Comparison of ENCODE assay signal across 8 mouse cellular contexts in the genomic region with DNA sequence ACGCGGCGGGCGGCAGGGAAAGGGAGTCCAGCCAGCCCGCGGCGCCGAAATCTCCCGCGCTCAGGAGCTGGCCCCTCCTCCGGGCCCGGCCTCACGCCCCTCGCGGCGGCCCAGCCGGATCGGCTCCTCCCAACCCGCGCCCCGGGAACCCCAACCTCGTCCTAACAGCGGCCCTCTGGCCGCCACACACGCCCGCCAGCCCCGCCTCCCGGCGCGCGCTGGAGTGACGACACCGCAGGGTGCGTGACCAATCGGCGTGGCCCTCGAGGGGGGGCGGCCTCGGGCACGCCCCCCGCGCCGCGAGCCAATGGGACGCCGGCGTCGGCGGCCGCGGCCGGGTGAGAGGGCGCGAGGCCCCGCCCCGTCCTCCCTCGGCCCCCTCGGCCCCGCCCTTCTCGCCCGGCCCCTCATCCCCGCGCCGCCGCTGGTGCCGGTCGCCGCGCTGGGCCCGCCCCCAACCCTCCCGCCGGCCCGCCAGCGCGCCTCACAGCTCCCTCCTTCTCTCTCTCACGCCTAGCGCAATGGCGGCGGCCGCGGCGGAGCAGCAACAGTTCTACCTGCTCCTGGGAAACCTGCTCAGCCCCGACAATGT. TPM values are rescaled to one million over a fixed set of nuclear protein-coding genes. Genes with fewer than 3 reads are reported as not detected.
DNase-seq lines count a peak whose midpoint lies in the region; ATAC-seq lines count a peak whose summit lies in the region.

A gene (plus strand): TSS at position 492 of the 592 bp plus-strand sequence.

- H3K27ac ChIP-seq in heart, embryonic 13.5 days (replicated peaks) = peak within 1 kb of the TSS; percentile 96
- peak within 1 kb of the TSS; percentile 84 for H3K27ac ChIP-seq in liver, embryonic 12.5 days
- peak within 1 kb of the TSS; percentile 88 for H3K27ac ChIP-seq in stomach, embryonic 15.5 days

- peak within 1 kb of the TSS; percentile 94 for H3K9ac ChIP-seq in heart, embryonic 13.5 days
- peak within 1 kb of the TSS; percentile 90 for H3K9ac ChIP-seq in liver, embryonic 12.5 days
- peak within 1 kb of the TSS; percentile 83 for H3K9ac ChIP-seq in stomach, embryonic 15.5 days

- H3K4me3 ChIP-seq in heart, embryonic 13.5 days = peak within 1 kb of the TSS; percentile 91
- peak within 1 kb of the TSS; percentile 89 for H3K4me3 ChIP-seq in liver, embryonic 12.5 days
- H3K4me3 ChIP-seq in stomach, embryonic 15.5 days (replicated peaks) = peak within 1 kb of the TSS; percentile 87

- H3K4me2 ChIP-seq in heart, embryonic 13.5 days = peak within 1 kb of the TSS; percentile 97
- peak within 1 kb of the TSS; percentile 96 for H3K4me2 ChIP-seq in liver, embryonic 12.5 days
- H3K4me2 ChIP-seq in stomach, embryonic 15.5 days = peak within 1 kb of the TSS; percentile 91

- DNase-seq in CD4-positive helper T cell, adult 2 months (ENCODE audit: low read depth, low spot score) = peak; percentile 97
- DNase-seq in brain, embryonic 18.5 days (ENCODE audit: low read depth, low spot score) = peak; percentile 83
- DNase-seq in kidney, postnatal 10 days = peak; percentile 98
- peak; percentile 90 to 92 for DNase-seq in natural killer cell, adult 2 months (ENCODE audit: low spot score in 2 of 2)

- no peaks in the 10 kb centered on the region for H3K27me3 ChIP-seq in heart, embryonic 13.5 days (replicated peaks)
- H3K27me3 ChIP-seq in liver, embryonic 12.5 days (replicated peaks) = no peaks in the 10 kb centered on the region
- H3K27me3 ChIP-seq in stomach, embryonic 15.5 days (replicated peaks) = no peaks in the 10 kb centered on the region

- ATAC-seq in erythroid progenitor cell, adult 5-6 weeks (replicated peaks; ENCODE audit: low FRiP score, poor library complexity, severe bottlenecking) = peak; percentile 96
- ATAC-seq in heart, embryonic 13.5 days (ENCODE audit: extremely low read depth, insufficient number of reproducible peaks, low FRiP score, low TSS enrichment) = peak; percentile 98
- ATAC-seq in liver, embryonic 12.5 days = peak; percentile 96
- ATAC-seq in stomach, embryonic 15.5 days (ENCODE audit: insufficient read depth, low FRiP score, low read depth) = peak; percentile 98

- H3K4me1 ChIP-seq in heart, embryonic 13.5 days = peaks cover 23% of the 10 kb centered on the region
- H3K4me1 ChIP-seq in liver, embryonic 12.5 days = peaks cover 33% of the 10 kb centered on the region
- 0 out of 2 replicates have a peak, but pooled peaks cover 11% of the 10 kb centered on the region for H3K4me1 ChIP-seq in stomach, embryonic 15.5 days

- no peaks in the 10 kb centered on the region for H3K9me3 ChIP-seq in heart, embryonic 13.5 days
- no peaks in the 10 kb centered on the region for H3K9me3 ChIP-seq in liver, embryonic 12.5 days (replicated peaks)
- no peaks in the 10 kb centered on the region for H3K9me3 ChIP-seq in stomach, embryonic 15.5 days

- WGBS in heart, embryonic 13.5 days = under 1% methylated on average over 37 of the region's 83 CpGs
- 2% methylated on average over 77 of the region's 83 CpGs for WGBS in liver, embryonic 12.5 days (ENCODE audit: insufficient replicate concordance)
- 0% methylated on average over 77 of the region's 83 CpGs for WGBS in stomach, embryonic 15.5 days

- H3K36me3 ChIP-seq in heart, embryonic 13.5 days = no peaks in the 10 kb centered on the region
- H3K36me3 ChIP-seq in liver, embryonic 12.5 days = peaks cover 13% of the 10 kb centered on the region; the same call in 1 of the 2 replicates
- no peaks in the 10 kb centered on the region for H3K36me3 ChIP-seq in stomach, embryonic 15.5 days

RNA-seq across cellular contexts. Expression of the gene that starts here (rescaled TPM):
- total RNA-seq in erythroid progenitor cell, adult 5-6 weeks (2015; ENCODE audit: low replicate concordance) = 38.1 and 38.2 TPM in 2 replicates
- 43.8 and 46.9 TPM in 2 replicates for total RNA-seq in erythroid progenitor cell, adult 5-6 weeks (2017; ENCODE audit: low replicate concordance)
- polyA plus RNA-seq in heart, embryonic 13.5 days (2015; fragmentation: Nextera tagmentation; extraction: Ambion mirVana) = 73.2 and 74.7 TPM in 2 replicates
- 83.2 and 87.3 TPM in 2 replicates for polyA plus RNA-seq in liver, embryonic 12.5 days (2016; fragmentation: Nextera tagmentation; extraction: Ambion mirVana)
- 76.0 and 81.7 TPM in 2 replicates for polyA plus RNA-seq in stomach, embryonic 15.5 days (2015; fragmentation: Nextera tagmentation; extraction: Ambion mirVana)

Comparison
In these comparisons a context has a peak if more than half of its experiments do, and no peak if none do; other contexts are left out.
1. Peak in every context shown above with its lines: DNase-seq, ATAC-seq, H3K4me3 ChIP-seq and H3K27ac ChIP-seq.